Mouse (Mus musculus): ENCODE results near the gene Gm11563. TPM values are rescaled to one million over a fixed set of nuclear protein-coding genes. Genes with fewer than 3 reads are reported as not detected.
"Not testable (repeated sequence)": the region's sequence is repeated elsewhere in the genome, so short reads cannot be mapped to it uniquely, and the experiment has no call there.

Gene Gm11563
- not detected for total RNA-seq (2021)

DNA sequence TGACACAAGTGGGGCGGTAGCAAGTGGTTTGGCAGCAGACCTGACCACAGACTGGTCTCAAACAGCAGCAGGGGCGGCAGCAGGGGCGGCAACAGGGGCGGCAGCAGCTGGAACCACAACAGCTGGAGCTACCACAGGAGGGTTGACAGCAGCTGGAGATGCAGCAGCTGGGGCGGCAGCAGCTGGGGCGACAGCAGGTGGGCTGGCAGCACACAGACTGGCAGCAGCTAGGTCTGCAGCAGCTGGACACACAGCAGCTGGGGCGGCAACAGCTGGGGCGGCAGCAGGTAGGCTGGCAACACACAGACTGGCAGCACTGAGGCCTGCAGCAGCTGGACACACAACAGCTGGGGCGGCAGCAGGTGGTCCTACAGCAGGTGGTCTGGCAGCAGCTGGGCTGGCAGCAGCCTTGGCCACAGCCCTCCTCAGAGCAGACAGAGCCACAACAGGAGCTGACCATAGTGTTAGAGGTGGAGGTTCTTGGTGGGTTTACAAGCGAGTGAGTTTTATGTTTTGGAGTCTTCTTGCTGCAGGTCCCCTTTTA lies at the start of gene Gm11563:
Gene Gm11563, minus strand, starts transcription at position 494 of the 544 bp plus-strand sequence.
- intact Hi-C loops (cut with DNase I): not testable (repeated sequence)

DNA sequence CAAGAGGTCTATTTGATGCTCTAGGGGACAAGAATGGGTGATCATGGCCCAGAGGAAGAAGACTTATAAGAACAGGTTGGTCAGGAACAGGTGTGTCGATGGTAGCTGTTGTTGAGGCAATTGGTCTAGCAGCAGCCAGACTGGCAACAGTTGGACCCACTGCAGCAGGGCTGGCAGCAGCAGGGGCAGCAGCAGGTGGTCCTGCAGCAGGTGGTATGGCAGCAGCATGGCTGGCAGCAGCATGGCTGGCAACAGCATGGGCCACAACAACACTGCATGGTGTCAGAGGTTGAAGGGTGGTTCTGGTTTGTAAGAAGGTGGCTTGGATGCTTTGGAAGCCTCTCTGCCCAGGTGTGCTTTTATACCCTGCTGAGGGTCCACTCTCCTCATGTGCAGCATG lies 31.7 kb upstream of the Gm11563 start, which contains the start of gene Gm14190:
Gene Gm14190, minus strand, starts transcription at position 278 of the 400 bp plus-strand sequence.
- DNase-seq: no peak
- intact Hi-C loops (cut with DNase I): no loop called here

More for the DNA sequence above, at the start of gene Gm11563:
- DNase-seq: not testable (repeated sequence)

GRCm38 (mm10) chr11:99685235-99685634 lies 26.5 kb upstream of the Gm11563 start:
- DNase-seq; intact Hi-C loops (cut with DNase I): not testable (repeated sequence)

DNA sequence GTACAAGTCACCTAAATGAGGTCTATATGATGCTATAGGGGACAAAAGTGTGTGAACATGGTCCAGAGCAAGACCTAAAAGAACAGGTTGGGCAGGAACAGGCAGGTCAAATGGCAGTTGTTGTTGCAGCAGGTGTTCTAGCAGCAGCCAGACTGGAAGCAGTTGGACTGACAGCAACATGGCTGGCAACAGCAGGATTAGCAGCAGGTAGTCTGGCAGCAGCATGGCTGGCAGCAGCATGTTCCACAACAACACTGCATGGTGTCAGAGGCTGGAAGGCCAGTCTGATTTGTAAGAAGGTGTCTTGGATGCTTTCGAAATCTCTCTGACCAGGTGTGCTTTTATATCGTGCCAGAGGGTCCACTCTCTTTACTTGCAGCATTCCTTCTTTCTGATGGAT lies 24.7 kb upstream of the Gm11563 start:
- DNase-seq: no peak
- intact Hi-C loops (cut with DNase I): no loop called here

GRCm38 (mm10) chr11:99665860-99666259 lies 7.1 kb upstream of the Gm11563 start, which contains the start of gene Krtap4-6:
Krtap4-6 (minus strand) TSS chr11:99665960.
- no peak for DNase-seq
- intact Hi-C loops (cut with DNase I): no loop called here

DNA sequence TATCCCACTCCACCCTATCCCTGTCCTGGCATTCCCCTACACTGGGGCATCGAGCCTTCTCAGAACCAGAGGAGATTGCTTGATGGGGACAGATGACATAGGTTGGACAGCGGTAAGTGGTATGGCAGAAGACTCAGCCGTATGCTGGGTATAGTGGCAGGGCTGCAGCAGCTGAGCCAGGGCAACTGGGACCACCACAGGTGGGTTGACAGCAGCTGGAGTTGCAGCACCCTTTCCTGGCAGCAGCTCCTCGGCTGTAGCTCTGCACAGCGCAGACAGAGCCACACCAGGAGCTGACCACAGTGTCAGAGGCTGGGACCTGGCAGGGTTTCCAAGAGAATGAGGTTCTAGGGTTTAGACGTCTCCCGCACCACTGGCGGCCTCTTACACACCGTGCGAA lies 4.0 kb upstream of the Gm11563 start:
- intact Hi-C loops (cut with DNase I): no loop called here
- DNase-seq: no peak

GRCm38 (mm10) chr11:99659256-99659655 lies 496 bp upstream of the Gm11563 start:
- no peak for DNase-seq
- intact Hi-C loops (cut with DNase I): no loop called here

DNA sequence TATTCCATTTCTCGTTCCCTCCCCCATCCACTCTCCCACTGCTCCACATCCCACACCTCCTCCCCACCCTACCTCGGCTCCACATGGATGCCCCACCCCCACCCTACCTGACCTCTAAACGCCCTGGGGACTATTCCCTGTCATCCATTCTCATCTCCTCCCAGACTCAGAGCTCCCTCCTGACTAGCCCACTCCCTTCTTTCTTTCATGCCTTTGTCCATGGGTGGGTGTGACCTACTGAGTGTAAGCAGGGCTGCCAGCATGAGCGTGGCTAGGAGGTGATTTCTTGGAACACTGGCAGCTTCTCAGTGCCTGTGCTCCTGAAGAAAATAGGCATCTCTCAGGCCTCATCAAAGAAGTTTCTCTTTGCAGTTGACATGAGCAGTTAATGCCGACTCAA lies 1.7 kb downstream of the Gm11563 start:
- intact Hi-C loops (cut with DNase I): no loop called here

DNA sequence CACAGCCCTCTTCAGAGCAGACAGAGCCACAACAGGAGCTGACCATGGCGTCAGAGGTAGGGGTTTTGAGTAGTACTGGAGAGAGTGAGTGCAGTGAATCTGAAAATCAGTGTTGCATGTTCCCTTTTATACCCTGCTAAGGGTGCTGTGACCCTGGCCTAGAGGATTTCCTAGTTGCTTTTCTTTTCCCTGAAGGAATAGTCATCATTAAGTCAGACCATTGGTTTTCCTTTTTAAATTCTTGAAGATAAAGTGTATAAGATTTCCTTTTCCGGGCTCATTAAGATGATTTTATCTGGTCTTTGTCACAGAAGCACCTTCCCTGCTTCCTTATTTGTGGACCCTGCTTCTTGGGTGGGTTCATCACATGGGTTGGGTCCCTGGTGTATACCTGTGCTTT lies 8.6 kb downstream of the Gm11563 start, which contains the start of gene Gm11555:
Gene Gm11555, minus strand, starts transcription at position 101 of the 400 bp plus-strand sequence.
- DNase-seq: no peak
- intact Hi-C loops (cut with DNase I): no loop called here

More for the DNA sequence above, 1.7 kb downstream of the Gm11563 start:
- DNase-seq: no peak

DNA sequence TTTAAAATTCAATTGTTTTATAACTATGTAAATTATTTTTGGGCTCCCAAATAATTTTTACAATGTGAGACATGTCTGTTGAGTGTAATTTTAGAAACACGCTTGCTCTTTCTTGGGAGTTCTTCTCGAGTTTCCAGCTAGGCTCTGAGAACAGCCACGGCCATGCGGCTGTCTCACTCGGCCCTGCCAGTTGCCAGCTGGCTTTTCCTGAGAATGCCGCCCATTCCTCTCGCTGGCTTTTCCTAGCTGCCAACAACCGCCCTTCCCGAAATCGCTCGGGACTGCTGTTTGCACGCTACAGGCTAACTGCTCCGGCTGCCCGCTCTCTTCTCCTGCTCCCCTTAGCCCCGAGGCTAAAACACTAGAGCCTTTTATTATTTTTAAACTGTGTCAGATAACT lies 12.3 kb downstream of the Gm11563 start:
- no peak for DNase-seq

DNA sequence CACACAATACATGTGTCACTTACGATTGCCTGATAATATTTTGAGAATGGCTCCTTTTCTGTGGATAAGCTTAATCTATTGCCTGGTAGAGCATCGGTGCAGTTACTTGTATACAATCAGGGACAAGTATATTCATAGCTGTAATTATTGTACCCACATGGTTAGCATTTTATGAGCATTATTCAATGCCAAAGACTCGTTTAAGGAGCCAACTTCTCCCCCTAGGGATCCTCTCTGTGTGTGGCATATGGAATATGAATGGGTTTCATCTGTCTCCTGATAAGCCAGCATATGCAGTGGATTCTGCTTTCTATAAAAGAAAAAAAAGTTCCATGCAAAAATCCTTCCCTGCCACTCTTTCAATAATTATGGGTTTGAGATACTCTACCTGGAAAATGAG lies 14.4 kb downstream of the Gm11563 start:
- intact Hi-C loops (cut with DNase I): no loop called here
- DNase-seq: no peak

More for the DNA sequence above, 12.3 kb downstream of the Gm11563 start:
- intact Hi-C loops (cut with DNase I): no loop called here

GRCm38 (mm10) chr11:99643635-99644139 lies 15.1 kb downstream of the Gm11563 start, which contains the start of gene Krtap4-7:
Krtap4-7 (minus strand) TSS chr11:99644089.
- intact Hi-C loops (cut with DNase I); DNase-seq: not testable (repeated sequence)

DNA sequence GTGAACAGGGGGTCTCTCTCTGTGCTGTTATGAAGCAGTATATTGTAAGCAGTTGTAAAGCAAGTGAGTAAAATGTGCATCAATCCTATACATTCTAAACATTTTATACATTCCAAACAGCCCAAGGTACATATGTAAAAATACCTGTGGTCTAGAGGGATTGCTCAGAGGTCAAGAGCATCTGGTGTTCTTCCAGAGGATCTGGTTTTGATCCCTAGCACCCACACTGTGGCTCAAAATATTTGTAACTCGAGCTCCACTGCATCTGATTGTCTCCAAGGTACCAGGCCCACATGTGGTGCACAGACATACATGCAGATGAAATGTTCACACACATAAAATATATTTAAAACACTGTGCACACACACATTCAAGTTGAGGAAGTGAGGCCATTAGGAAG lies 17.8 kb downstream of the Gm11563 start:
- intact Hi-C loops (cut with DNase I): no loop called here
- no peak for DNase-seq

GRCm38 (mm10) chr11:99637086-99637485 lies 21.7 kb downstream of the Gm11563 start:
- intact Hi-C loops (cut with DNase I): no loop called here
- DNase-seq: no peak

DNA sequence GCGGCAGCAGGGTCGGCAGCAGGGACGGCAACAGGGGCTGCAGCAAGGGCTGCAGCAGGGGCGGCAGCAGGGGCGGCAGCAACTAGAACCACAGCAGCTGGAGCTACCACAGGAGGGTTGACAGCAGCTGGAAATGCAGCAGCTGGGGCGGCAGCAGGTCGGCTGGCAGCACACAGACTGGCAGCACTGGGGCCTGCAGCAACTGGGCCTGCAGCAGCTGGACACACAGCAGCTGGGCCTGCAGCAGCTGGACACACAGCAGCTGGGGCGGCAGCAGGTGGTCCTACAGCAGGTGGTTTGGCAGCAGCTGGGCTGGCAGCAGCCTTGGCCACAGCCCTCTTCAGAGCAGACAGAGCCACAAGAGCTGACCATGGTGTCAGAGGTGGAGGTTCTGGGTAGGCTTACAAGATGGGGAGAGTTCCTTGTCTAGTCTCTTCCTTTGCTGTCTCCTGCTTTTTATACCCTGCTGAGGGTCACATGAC lies 24.1 kb downstream of the Gm11563 start, which contains the start of gene Krtap4-2:
Gene Krtap4-2, minus strand, starts transcription at position 432 of the 482 bp plus-strand sequence.
- no peak for DNase-seq
- intact Hi-C loops (cut with DNase I): no loop called here

- intact Hi-C loops (cut with DNase I): no loop called here
- DNase-seq: no peak
Measured at GRCm38 (mm10) chr11:99633293-99633692, 25.5 kb downstream of the Gm11563 start.

- DNase-seq: no peak
- intact Hi-C loops (cut with DNase I): no loop called here
Measured at GRCm38 (mm10) chr11:99630890-99631289, 27.9 kb downstream of the Gm11563 start.

DNA sequence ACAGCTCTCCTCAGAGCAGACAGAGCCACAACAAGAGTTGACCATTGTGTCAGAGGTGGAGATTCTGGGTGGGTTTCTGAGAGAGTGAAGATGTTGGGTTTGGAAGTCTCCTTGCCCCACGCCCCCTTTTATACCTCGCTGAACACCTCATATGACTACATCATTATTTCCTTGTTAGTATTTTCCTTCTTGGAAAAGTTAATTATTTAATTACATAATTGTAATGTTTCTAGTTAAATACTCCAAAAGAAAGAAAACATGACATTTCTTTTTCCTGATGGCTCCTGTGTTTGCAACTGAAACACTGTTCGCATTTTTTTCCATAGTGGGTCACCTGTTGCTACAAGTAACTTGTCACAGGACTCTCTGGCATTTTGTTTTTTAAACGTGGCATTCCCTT lies 30.6 kb downstream of the Gm11563 start, which contains the start of gene Krtap4-1:
Gene Krtap4-1, minus strand, starts transcription at position 101 of the 400 bp plus-strand sequence.
- intact Hi-C loops (cut with DNase I): no loop called here
- DNase-seq: no peak

DNA sequence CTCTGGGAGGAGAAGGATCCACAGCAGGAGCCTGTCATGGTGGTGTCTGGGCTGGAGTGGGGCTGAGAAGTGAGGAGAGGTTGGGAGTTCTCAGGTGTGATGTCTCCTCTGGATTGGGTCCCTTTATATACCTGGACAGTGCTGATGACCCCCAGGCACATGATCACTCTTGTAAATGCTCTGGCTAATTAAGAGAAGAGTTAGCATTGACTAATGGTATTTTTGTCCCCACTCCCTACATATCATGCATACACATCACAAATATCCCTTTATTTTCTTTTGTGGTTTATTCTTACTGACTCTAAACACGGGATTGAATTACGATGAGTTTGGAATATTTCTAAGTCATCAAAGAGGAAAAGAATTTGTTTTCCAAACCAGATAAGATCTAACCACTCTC lies 38.4 kb downstream of the Gm11563 start, which contains the start of gene Gm11562:
Gene Gm11562, minus strand, starts transcription at position 101 of the 400 bp plus-strand sequence.
- DNase-seq: no peak
- intact Hi-C loops (cut with DNase I): no loop called here

GRCm38 (mm10) chr11:99614796-99615363 lies 43.9 kb downstream of the Gm11563 start, which contains the start of gene Krtap2-4:
Krtap2-4 (minus strand) TSS chr11:99614846.
- intact Hi-C loops (cut with DNase I): no loop called here
- no peak for DNase-seq

GRCm38 (mm10) chr11:99610089-99610488 lies 48.7 kb downstream of the Gm11563 start, which contains the start of gene Gm11937:
Gm11937 (minus strand) TSS chr11:99610189.
- DNase-seq; intact Hi-C loops (cut with DNase I): not testable (repeated sequence)

Measured in heart, postnatal 36 days (tissue).